Mouse (Mus musculus): ENCODE results near the gene Cenpf.
"Not testable (repeated sequence)": the region's sequence is repeated elsewhere in the genome, so short reads cannot be mapped to it uniquely, and the experiment has no call there.

Gene Cenpf

DNA sequence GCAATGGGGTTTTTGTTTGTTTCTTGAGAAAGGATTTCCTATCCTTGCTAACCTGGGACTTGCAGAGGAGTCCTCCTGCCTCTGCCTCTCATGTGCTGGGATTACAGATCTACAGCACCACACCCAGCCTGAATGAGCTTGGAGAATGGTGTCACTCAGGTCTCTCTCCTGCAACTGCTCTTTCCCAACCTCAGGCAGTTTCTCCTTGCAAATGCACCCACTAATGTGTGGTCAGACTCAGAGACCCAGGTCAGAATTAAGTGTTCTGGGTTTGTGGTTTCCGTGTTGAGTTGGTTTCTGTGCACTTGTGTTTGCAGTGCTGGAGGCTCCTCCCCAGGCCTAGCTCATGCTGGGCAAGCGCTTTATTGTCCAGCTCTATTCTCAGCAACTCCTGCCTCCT lies 6.5 kb upstream of the Cenpf start:
- no peak for DNase-seq

DNA sequence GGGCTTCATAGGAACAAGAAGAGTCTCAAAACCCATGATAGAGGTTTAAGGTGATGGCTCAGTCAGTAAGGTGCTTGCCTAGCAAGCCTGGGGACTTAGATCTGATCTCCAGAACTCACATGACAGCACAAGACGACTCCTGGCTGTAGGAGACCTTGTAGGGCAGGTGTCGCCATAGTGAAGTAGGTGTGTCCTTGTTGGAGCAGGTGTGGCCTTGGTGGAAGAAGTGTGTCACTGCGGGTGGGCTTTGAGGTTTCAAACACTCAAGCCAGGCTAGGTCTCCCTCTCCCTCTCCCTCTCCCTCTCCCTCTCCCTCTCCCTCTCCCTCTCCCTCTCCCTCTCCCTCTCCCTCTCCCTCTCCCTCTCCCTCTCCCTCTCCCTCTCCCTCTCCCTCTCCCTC lies 4.6 kb upstream of the Cenpf start:
- DNase-seq = not testable (repeated sequence)

DNA sequence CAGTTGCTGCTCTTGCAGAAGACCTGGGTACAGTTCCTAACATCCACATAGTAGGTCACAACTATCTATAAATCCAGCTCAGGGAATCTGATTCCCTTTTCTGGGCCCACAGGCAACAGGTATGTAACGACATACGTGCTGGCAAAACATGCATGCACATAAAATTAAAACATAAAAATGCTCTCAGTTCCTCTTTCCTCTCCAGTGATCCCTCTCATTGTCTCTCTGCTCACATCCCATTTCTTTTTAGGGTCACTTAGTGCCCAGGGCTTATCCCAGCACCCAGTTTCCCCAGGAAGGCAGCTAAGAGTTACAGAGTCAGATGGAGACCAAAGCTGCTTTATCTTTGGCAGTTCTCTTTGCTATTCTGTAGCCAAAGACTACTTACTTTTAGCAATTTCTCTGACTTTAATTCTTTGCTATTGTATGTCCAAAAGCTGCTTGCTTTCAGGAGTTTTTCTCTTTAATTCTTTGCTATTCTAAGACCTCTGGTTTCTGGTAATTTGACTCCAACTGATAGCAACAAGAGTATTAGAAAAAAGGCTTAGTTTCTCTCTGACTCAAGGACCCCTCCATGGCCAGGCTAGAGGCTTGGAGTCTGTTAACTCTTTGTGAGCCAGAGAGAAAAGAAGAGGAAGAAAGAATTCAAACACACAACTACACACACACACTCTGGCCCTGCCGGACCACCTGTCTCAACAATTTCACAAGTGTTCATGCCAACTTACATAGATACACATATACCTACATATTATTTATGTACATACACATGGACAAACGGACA lies 1.4 kb upstream of the Cenpf start:
- no peak for DNase-seq

DNA sequence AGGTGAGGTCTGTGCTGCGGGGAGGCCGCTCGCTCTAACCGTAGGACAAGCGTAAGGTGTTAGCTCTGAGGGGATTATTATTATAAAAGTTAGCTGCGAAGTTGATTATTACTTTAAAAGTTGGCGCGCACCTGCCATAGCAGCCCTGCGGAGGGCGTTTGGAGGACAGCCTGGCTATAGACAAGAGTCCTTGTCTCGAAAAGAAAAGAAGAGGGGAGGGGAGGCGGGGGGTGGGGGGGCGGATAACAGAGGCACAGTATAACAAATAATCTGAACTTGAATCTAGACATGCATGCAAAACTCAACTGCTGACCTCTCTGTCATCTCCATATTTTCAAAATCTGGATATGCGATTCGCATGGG lies 483 bp upstream of the Cenpf start:
- DNase-seq = no peak

DNA sequence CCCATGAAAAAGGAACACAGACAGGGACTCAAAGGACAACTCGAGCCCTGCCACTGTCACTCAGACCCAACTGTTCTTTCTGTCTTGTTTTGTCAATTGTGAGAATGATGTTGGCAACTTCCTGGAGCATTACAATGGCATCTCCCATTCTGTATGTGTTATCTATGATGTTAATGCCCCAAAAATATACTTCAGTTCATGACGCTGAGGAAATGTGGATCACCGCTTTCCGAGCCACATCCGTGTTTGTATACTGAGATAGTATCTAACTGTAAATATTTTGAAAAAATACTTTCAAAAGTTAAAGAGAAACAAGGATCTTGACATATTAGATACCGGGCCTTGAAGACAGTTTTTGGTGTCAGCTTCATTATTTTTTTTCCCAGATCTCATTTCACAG lies 1.9 kb downstream of the Cenpf start:
- DNase-seq = no peak

DNA sequence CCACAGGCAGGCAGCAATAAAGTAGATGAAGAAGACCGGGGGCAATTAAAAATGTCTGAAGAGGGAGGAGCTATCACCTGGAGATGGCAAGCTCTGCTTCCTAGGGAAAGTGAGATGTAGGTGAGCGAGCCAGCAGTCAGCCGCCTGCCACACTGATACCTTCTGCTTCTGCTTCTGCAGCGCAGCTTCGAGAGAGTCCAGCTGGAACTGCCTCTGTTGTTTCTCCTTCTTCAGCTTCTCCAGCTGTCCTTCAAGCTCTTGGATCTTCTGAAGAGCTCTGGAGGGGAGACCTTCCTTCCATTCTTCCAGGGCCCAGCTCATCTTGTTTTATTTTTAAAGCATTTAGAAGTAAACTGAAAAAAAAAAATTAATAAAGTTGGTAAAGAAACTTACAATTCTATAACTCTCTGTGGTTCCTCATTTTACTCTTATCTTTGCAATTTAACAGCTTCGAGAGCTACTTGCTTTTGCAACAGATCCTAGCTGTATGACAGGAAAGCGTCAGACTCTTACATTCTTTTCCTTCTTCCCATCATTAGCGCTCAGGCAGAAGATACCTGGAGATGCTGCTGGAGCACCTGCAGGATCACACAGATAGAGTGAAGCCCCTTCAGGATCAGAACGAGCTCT lies 3.0 kb downstream of the Cenpf start:
- no peak for DNase-seq

DNA sequence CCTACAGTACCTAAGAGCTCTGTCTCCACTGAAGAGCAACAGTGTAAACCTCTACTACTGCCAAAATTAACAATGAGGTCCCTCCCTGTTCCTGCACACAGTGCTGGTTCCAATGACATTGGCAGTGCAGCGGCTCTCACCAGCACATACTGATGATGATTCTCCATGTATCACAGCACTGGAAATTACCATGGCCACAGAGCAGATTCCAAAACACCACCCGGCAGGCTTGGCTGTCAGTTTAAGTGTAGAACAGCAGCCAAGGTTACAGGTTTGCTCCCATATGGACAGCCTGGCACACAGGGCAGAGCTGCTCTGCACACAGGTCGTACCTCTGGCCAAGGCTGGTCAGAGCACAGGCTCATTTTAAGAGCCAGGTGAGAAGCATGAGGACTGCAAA lies 8.3 kb downstream of the Cenpf start:
- DNase-seq = no peak

DNA sequence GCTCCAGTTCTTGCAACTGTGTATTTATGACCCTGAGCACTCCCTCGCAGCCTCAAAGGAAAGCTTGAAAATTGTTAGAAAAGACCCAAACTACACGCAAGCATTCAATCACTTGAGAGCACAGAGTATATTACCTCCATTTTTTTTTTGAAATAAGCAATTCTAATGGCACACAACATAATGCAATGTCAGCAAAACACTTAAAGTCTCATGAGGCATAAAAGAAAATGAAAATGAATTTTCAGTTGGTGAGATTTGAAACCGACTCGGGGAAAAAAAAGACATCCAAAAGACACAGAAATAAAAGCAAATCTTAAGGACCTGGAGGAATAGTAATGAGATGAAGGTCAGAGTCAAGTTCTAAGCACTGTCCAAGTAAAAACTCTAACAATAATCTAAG lies 11.9 kb downstream of the Cenpf start:
- no peak for DNase-seq

DNA sequence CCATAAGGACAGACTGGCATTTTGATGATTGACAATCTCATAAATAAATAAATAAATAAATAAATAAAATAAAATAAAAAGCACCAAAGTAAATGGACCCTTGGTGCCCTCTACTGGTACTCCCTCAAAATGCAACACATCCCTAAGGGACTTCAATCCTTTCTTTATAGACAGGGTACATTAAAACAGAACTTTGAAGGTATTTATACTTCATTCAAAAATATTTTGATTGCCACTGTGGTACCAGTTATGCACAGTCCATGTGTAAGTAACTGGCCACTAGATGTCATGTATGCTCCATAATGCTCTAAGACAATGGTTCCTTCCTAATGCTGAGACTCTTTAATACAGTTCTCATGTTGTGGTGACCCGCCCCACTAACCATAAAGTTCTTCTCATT lies 12.5 kb downstream of the Cenpf start:
- DNase-seq = peak; percentile 72

DNA sequence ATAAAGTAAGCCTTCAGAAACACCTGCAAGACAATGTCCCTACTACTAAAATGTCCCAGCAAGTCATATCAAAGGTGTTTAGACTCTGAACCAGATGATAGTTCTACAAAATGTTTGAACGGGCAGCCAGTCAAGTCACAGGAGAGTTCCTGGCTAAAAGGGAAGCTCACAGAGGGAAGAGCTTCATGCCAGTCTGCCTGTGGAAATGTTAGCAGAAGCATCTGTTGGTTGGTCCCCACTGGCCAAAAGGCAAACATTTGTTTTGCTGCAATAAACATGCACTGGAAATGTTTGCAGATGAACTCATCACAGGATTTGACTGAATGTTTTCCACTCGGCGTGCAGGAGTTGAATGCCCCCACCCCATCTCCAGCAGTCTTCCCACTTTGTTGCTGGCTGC lies 21.9 kb downstream of the Cenpf start:
- no peak for DNase-seq

DNA sequence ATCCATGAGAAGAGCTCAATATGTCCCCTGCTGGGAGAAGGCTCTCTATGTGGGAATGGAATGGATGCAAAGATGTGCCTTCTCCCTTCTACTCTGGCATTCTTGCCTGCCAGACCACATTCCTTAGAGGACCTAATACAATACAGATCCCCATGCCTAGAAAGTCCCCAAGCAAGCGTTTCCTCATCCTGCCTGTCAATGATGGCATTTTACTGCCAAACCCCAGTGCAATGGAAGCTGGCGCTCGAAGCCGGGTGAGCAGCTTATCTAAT lies 23.1 kb downstream of the Cenpf start:
- no peak for DNase-seq

DNA sequence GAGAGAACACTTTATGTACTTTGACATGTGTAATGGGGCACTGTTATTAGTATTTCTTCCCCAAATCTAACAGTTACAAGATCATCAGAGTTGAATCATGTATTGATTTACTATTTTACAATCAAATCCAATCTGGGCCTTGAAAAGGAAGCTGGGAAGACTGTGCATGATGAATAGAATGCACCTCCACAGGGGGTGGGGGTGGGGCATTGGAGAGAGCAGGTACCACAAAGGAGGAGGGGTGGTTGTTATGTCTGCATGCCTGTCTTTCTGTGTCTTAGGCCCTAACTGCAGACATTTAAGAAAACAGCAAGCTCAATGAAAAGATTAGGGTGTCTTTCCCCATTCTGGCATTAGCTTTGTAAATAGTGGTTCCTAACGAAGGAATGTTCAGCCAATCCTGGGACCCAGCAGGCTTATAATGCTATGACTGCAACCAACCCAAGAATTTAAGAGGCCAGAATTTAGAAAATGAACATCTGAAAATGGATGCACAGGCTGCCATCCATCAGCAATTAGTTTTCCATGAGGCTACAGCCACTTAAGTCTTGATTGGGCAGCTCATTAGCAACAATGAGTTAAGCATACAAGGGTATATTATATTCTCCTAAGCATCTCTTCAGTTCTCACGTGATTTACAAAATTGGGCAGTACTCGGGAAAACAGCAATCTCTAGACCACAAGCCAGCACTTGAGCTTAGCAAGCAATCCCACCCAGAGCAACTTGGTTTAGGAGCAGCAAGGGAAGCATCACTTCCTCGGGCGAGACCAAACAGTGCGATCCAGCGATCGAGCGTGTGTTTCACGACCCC lies 23.6 kb downstream of the Cenpf start:
- no peak for DNase-seq

DNA sequence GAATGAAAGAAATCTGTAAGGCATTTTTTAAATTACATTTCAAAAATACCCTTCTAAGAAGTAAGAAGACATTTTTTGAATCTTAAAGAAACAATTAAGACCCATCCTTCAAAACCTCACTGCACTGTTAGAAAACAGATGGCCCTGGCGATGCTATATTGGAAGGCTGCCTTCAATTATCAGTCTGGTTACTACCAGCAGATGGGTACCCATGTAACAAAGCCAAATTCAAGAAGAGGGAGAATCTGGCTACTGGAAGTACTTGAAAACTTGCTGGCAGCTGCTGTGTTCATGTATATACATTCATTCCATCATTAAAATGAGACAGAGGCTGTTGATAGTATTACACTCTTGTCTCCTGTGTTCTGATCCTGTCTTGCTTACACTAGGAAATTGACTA lies 24.4 kb downstream of the Cenpf start:
- no peak for DNase-seq

DNA sequence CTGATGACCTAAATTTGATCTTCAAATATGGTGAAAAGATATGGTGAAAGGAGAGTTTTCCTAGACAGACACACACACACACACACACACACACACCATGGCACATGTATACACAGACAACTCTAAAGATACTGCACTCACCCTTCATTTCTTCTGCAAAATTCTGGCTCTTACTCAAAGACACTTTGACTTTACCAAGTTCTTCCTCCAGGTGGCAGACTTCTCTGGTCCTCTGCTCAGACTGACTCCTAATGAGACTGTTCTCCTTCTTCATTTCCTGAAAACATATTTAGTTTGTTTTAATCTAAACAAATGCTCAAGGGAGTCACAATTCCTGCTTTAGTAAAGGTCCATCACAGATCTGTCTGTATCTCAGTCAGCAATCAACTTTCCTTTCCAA lies 26.0 kb downstream of the Cenpf start:
- DNase-seq = peak; percentile 59

DNA sequence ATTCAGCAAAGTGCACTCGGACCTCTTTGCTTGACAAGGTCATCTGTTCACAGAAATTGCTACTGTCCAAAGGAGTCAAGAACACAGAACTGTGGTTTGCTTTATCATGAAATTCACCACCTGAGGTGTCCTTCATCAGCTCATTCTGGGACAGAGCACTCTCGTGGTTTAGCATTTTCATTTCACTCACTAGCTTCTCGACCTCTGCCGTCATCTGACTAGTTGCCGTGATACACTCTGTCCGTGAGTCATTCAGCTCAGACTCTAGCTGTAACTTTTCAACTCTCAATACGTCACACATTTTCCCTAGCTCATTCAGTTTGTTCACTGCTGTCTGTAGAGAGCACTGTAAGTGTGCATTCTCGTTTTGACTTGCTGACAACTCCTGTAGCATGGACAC lies 30.5 kb downstream of the Cenpf start:
- DNase-seq = no peak

DNA sequence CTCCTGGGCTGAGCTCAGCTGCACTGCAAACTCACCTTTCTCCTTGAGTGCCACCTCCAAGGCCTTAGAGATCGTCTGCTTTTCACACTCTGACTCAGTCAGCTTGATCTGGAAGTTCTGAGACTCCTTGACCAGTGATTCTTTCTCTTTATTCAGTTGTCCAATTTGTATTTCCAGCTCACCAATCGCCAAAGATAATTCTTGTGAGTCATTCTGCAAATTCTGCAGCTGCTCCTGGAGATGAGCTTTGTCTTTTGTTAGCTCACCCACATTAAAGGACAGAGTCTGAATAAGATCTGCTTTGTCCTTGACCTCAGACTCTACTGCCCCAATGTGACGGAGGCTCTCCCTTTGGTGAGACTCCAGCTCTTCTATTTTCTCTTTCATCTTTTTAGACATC lies 34.1 kb downstream of the Cenpf start:
- DNase-seq = no peak

DNA sequence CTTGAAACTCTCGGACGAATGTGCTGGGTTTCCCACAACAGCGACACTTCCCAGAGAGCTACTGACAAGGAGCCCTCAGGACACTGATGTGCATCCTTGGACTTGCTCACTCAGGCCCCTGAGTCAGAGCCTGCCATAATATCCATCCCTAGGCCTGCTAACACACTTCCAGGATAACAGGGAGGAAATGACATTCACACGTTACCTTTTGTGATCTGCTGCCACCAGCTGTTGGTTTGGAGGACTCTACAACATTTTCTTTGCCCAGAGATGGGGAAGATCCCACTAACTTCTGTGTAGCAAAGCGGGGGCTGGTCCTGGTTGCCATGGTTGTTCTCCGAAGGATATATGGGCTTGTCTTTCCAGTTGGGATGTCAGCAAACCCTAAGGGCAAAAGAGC lies 41.3 kb downstream of the Cenpf start:
- DNase-seq = no peak

DNA sequence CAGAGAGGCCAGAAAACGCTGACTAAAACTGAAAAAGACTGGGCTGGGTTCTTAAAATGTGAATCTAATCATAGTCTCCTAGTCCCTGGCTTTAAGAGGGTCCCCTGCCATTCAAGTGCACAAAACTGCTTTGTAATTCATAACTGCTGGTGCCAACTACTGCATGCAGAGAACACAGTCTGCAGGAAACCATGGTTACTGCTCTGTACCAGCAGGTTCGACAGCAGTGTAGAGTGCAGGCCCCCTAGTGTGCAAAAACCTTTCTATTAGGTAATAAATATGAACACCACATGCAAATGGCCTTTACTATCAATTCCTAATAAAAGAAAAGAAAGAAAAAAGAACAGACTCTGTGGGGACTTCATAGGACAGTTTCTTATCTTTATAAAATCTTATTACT lies 42.5 kb downstream of the Cenpf start:
- DNase-seq = no peak

DNA sequence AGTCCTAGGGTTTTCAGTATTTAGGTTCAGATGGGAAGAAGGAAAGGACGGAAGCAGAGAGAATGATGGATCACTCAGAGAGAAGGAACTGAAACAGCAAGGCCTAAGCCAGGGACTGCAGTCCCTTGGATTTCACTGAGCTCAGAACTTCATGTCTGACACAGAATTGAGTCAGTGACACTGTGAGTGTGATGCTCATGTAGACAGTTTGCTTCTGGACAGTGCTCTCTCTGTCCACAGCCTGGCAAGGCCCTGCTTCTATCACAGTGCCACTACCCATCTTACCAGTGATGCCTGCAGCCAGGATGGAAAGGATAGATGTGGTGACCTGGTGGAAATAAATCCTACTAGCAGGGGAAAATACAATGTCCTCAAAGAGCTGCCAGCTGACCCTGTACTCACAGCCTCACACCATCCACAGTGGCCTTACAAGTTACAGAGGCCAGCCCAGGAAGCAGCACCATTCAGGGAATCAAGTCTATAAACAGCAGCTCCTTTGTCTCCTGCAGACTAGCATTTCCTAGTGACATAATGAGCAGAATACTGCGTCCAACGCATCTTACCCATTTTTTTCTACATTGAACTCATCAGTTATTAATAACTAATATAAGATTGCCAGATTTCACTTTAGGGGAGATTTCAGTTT lies 43.1 kb downstream of the Cenpf start:
- DNase-seq = no peak

DNA sequence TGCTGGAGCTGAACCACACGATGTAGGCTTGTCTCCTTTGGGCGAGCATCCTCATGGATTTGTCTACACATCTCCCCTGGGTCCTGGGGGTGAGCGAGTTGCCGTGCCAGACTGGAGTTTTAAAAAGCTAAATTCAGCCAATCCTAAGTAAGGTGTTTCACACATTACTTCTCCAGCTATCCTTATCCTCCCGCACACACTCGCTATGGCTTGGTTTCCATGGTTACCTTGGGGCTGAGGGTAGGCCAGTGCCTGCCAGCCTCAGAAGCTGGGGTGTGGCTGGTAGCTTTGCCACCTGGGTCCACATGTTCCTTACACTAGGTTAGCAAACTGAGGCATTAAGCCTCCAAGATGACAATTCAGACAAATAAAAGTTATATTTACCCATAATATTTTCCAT lies 48.3 kb downstream of the Cenpf start:
- DNase-seq = no peak

DNA sequence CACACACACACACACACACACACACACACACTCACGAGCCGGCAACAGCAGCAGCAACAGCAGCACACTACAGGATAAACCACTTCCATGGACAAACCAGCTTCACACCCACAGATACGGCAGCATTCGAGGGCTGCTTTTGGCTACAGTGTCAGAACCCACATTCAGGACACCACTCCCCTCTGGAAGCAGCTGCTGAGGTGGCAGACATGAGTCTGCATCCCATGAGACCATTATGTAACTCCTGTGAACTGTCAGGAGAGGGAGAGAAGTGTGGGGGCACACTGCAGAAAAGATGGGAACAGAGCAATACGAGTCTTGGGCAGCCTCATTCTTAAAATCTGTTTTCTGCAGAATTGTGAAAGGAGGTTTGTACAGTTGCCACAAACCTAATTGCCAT lies 54.1 kb downstream of the Cenpf start:
- no peak for DNase-seq

DNA sequence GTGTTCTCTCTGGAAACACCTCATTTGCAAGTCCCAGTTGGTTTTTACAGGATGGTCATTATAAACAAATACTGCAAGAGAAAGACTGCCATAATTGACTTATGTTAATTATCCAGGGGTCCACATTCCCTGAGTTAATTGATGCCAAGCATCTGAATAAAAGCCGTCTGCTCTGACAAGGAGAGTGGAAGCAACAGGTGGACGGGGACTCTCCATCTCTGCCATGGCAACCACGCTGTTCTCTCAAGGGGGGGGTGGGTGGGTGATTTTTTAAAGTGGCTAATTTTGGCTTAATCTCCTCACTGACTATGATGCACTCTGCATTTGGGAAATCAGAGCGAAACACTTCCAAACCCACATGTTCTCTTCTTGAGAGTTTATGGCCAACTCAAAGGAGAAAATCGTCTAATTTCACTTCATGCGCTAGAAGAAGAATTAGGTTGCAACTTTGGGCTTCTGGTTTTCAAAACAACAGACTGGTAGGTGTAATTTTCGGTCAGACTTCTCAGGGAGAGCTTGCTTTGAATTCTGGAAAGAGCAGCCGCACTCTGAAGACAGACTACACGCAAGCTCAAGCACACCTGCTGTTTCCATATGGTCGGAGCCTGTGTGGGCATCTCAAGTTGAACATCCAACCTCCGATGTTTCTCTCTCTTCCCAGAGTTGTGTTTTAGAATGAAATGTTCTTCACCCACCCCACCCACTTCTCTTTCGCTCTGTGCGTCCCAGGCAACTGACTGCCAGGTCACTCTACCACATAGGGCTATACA lies 55.8 kb downstream of the Cenpf start:
- no peak for DNase-seq

DNA sequence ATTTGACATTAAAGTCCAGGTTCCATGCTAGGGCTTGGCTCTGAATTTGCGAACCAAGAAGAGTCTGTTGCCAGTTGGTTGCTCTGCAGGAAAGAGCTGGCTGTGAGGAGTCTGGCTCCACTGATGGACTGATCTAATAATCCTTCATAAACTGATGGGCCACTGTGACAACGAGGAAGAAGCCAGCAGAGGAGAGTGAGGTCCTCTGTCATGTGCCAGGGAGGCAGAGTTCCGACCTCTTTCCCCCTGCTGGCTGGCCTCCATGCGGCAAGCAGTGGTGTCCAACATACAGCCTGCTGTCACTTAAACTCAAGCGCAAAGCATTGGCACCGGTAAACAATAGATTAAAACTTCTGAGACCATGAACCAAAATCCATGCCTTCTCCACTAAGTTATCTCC lies 57.9 kb downstream of the Cenpf start:
- no peak for DNase-seq

Data from kidney, postnatal 10 days (tissue).